Mouse (Mus musculus) C2C12 (cell line): ENCODE measurements around the gene Ltbp3. TPM values are rescaled to one million over a fixed set of nuclear protein-coding genes. Genes with fewer than 3 reads are reported as not detected.

Experiments
- H3K27me3 ChIP-seq: one replicate; pipeline ENCODE4 v1.6.1; 2011; ENCODE audit not compliant: control insufficient read depth, insufficient read depth, insufficient read length
- H3K36me3 ChIP-seq: one replicate; pipeline ENCODE4 v1.6.1; 2011; ENCODE audit not compliant: control insufficient read depth, insufficient read depth
- H3K4me3 ChIP-seq: one replicate; pipeline ENCODE4 v1.5.1; 2011; ENCODE audit warnings: mild to moderate bottlenecking, control low read depth; ENCODE audit not compliant: poor library complexity, insufficient read depth, severe bottlenecking
- H3K79me2 ChIP-seq: one replicate; pipeline ENCODE4 v1.6.1; 2011; ENCODE audit not compliant: control insufficient read depth, insufficient read depth
- H3K79me3 ChIP-seq: one replicate; pipeline ENCODE4 v1.6.1; 2011; ENCODE audit warnings: low read depth, control low read depth
- H3ac ChIP-seq: one replicate; pipeline ENCODE3; 2011; ENCODE audit warnings: low read depth; ENCODE audit not compliant: control insufficient read depth, insufficient read length
- CEBPB ChIP-seq: IDR thresholded peaks from one replicate; pipeline ENCODE4 v1.6.1; 2011; ENCODE audit warnings: low read depth, mild to moderate bottlenecking, control low read depth, moderate library complexity
- CTCF ChIP-seq: IDR thresholded peaks from one replicate; pipeline ENCODE4 v1.5.1; 2011; ENCODE audit not compliant: control insufficient read depth, insufficient read depth, insufficient read length
- FOSL1 ChIP-seq: IDR thresholded peaks from one replicate; pipeline ENCODE4 v1.8.0; 2011; ENCODE audit warnings: mild to moderate bottlenecking, low read length; ENCODE audit not compliant: poor library complexity, insufficient read depth, severe bottlenecking
- MAX ChIP-seq: IDR thresholded peaks from one replicate; pipeline ENCODE4 v1.6.1; 2011; ENCODE audit warnings: mild to moderate bottlenecking, control low read depth
- MYOD1 ChIP-seq: IDR thresholded peaks from one replicate; pipeline ENCODE4 v1.6.1; 2011; ENCODE audit warnings: low read depth; ENCODE audit not compliant: control insufficient read depth, insufficient read length
- MYOG ChIP-seq: IDR thresholded peaks from one replicate; pipeline ENCODE4 v1.6.1; 2011; ENCODE audit not compliant: control insufficient read depth, insufficient read length; ENCODE audit errors: extremely low read depth
- USF1 ChIP-seq: IDR thresholded peaks from one replicate; pipeline ENCODE4 v1.6.1; 2011; ENCODE audit warnings: low read depth, mild to moderate bottlenecking, control low read depth, moderate library complexity
- polyA plus RNA-seq: library from polyadenylated mRNA; unstranded; fragments of >200 nt; fragmentation: generic; extraction: Trizol; gene quantifications from one replicate; pipeline ENCODE4 v1.2.1, GENCODE M21; 2012; ENCODE audit warnings: missing spikeins

Ltbp3 gene
- polyA plus RNA-seq, 1 experiment: 128 TPM

- Histone ChIP-seq H3K36me3 (peaks cover 62% of the 10 kb centered on the region), H3K27me3 (no peaks in the 10 kb centered on the region), H3K79me2 (peaks cover 35% of the 10 kb centered on the region), H3K79me3 (peaks cover 26% of the 10 kb centered on the region), H3ac (no peak overlapping the region), H3K4me3 (no peak overlapping the region)
- TF ChIP-seq FOSL1 (no peak), USF1 (no peak), MYOD1 (no peak), MAX (no peak), MYOG (no peak), CEBPB (no peak), CTCF (no peak)
These were observed 44.7 kb upstream of the Ltbp3 start for GRCm38 (mm10) chr19:5695849-5696462.

GRCm38 (mm10) chr19:5704163-5704800 lies 36.4 kb upstream of the Ltbp3 start, which contains the start of gene Kcnk7:
TSS of gene Kcnk7 (plus strand) at chr19:5704367.
- no peak within 1 kb of the TSS for H3K4me3 ChIP-seq
- peaks cover 56% of the 10 kb centered on the region for H3K36me3 ChIP-seq

GRCm38 (mm10) chr19:5704801-5705571 lies 35.7 kb upstream of the Ltbp3 start:
- TF ChIP-seq CTCF (no peak), MAX (no peak), MYOG (no peak), MYOD1 (no peak), CEBPB (no peak), USF1 (no peak), FOSL1 (no peak)
- Histone ChIP-seq H3K79me2 (no peaks in the 10 kb centered on the region), H3K79me3 (no peaks in the 10 kb centered on the region), H3K4me3 (no peak overlapping the region), H3K36me3 (peaks cover 51% of the 10 kb centered on the region), H3ac (no peak overlapping the region), H3K27me3 (no peaks in the 10 kb centered on the region)

More at GRCm38 (mm10) chr19:5704163-5704800, 36.4 kb upstream of the Ltbp3 start, which contains the start of gene Kcnk7:
- Histone ChIP-seq H3ac (no peak within 1 kb of the TSS), H3K79me3 (no peaks in the 10 kb centered on the region), H3K27me3 (no peaks in the 10 kb centered on the region), H3K79me2 (no peaks in the 10 kb centered on the region)
- TF ChIP-seq FOSL1: no peak
- TF ChIP-seq MYOD1: no peak
- TF ChIP-seq USF1: no peak
- no peak for TF ChIP-seq CEBPB
- TF ChIP-seq MYOG: no peak
- no peak for TF ChIP-seq CTCF
- no peak for TF ChIP-seq MAX

- H3K79me2 ChIP-seq: peaks cover 37% of the 10 kb centered on the region
- no peak overlapping the region for H3K4me3 ChIP-seq
- H3ac ChIP-seq: no peak overlapping the region
- H3K36me3 ChIP-seq: peaks cover 71% of the 10 kb centered on the region
- TF ChIP-seq CTCF (no peak), MYOD1 (peak; percentile 61)
- peaks cover 18% of the 10 kb centered on the region for H3K79me3 ChIP-seq
- H3K27me3 ChIP-seq: no peaks in the 10 kb centered on the region
These were observed 30.6 kb upstream of the Ltbp3 start for GRCm38 (mm10) chr19:5710068-5710467.

- TF ChIP-seq CEBPB (no peak), MAX (no peak)
- H3K27me3 ChIP-seq: no peaks in the 10 kb centered on the region
- H3ac ChIP-seq: no peak overlapping the region
- H3K4me3 ChIP-seq: no peak overlapping the region
- peaks cover 40% of the 10 kb centered on the region for H3K79me2 ChIP-seq
- H3K79me3 ChIP-seq: peaks cover 18% of the 10 kb centered on the region
- H3K36me3 ChIP-seq: peaks cover 76% of the 10 kb centered on the region
These were observed 30.1 kb upstream of the Ltbp3 start for GRCm38 (mm10) chr19:5710581-5710980.
